Mouse (Mus musculus) cortical plate, adult 2 months (tissue): ENCODE data around the gene Tmem132c. TPM values are rescaled to one million over a fixed set of nuclear protein-coding genes. Genes with fewer than 3 reads are reported as not detected.
A peak's percentile ranks its signal among the peaks of the same experiment; 100 is the strongest.

Experiments
- H3K27ac ChIP-seq: fragments of 200-500 bp; 2 replicates; pipeline ENCODE4 v1.5.1; 2012; ENCODE audit warnings: low read length, control low read depth, inconsistent platforms; ENCODE audit not compliant: insufficient read depth
- H3K4me1 ChIP-seq: fragments of 200-500 bp; 2 replicates; pipeline ENCODE4 v1.6.1; 2011; ENCODE audit warnings: low read length; ENCODE audit not compliant: control insufficient read depth, insufficient read depth
- H3K4me3 ChIP-seq: fragments of 200-500 bp; 2 replicates; pipeline ENCODE4 v1.5.1; 2011; ENCODE audit warnings: mild to moderate bottlenecking, low read length, control low read depth; ENCODE audit not compliant: insufficient read depth
- CTCF ChIP-seq: fragments of 200-500 bp; IDR thresholded peaks from 2 replicates; pipeline ENCODE4 v1.5.1; 2011; ENCODE audit warnings: mild to moderate bottlenecking, control low read depth, low read length; ENCODE audit not compliant: insufficient read depth; ENCODE audit errors: extremely low read depth
- POLR2A ChIP-seq: fragments of 200-500 bp; IDR thresholded peaks from 2 replicates; pipeline ENCODE4 v1.6.1; 2011; ENCODE audit warnings: mild to moderate bottlenecking, low read length, control low read depth; ENCODE audit not compliant: insufficient read depth; ENCODE audit errors: extremely low read depth
- polyA plus RNA-seq: library from polyadenylated mRNA; depleted of rRNA; stranded (reverse); fragments of >200 nt; gene quantifications from 2 replicates; pipeline ENCODE4 v1.2.3, GENCODE M21; 2012

Gene Tmem132c
- polyA plus RNA-seq, 1 experiment = 1.9 TPM

- Histone ChIP-seq H3K27ac (no peak overlapping the region), H3K4me3 (peak overlapping the region; percentile 8), H3K4me1 (no peaks in the 10 kb centered on the region)
- TF ChIP-seq CTCF = no peak
- no peak for TF ChIP-seq POLR2A
Measured at GRCm38 (mm10) chr5:127241925-127242762, 536 bp downstream of the Tmem132c start.

- TF ChIP-seq POLR2A (no peak), CTCF (no peak)
- Histone ChIP-seq H3K27ac (no peak overlapping the region), H3K4me1 (no peaks in the 10 kb centered on the region), H3K4me3 (peak overlapping the region; percentile 8)
Measured at GRCm38 (mm10) chr5:127242763-127243160, 1.2 kb downstream of the Tmem132c start.

DNA sequence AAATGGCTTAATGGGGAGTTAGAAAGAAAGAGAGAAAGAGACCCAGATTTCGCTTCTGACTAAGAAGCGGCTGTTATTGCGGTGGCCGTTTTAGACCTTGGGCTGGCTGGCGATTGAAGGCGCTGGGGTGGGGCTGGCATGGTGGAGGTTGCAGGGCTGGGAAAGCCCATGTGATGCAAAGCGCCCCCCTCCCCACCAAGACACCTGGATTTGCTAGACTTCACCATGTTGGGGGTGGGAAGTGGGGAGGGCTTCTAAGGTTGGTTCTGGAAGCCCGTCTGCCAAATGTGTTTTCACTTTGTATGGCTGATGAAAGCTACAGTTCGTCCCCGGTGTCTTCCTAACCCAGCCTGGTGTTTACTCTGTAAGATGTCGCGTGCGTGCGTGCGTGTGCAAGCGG is 1.6 kb downstream of the Tmem132c start:
- no peak for TF ChIP-seq POLR2A
- TF ChIP-seq CTCF = no peak
- H3K27ac ChIP-seq = no peak overlapping the region
- H3K4me1 ChIP-seq = no peaks in the 10 kb centered on the region
- H3K4me3 ChIP-seq = peak overlapping the region; percentile 8

GRCm38 (mm10) chr5:127243611-127244010 is 2.0 kb downstream of the Tmem132c start:
- no peak for TF ChIP-seq POLR2A
- TF ChIP-seq CTCF = no peak
- H3K4me1 ChIP-seq = no peaks in the 10 kb centered on the region
- no peak overlapping the region for H3K27ac ChIP-seq
- peak overlapping the region; percentile 8; the same call in 1 of the 2 replicates for H3K4me3 ChIP-seq

DNA sequence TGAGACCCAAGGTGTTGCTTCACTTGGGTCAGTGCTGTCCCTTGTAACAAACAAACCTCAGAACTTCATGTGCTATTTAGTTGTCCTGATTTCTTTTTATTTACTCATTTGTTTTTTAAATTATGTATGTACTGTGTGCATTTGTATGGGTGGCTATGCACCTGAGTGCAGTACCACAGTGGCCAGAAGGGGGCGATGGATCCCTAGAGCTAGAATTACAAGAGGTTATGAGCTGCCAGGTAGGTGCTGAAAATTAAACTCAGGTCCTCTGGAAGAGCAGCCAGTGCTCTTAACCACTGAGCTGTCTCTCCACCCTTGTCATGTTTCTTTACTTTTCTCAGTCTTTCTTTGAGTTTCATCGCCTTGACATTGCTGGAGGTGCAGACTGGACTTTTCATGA is 11.7 kb downstream of the Tmem132c start:
- TF ChIP-seq CTCF (no peak), POLR2A (no peak)
- H3K27ac ChIP-seq = no peak overlapping the region

GRCm38 (mm10) chr5:127256947-127257610 is 15.5 kb downstream of the Tmem132c start:
- Histone ChIP-seq H3K4me1 (no peaks in the 10 kb centered on the region), H3K27ac (no peak overlapping the region), H3K4me3 (no peak overlapping the region)
- TF ChIP-seq CTCF = no peak
- no peak for TF ChIP-seq POLR2A

More for the DNA sequence above, 11.7 kb downstream of the Tmem132c start:
- H3K4me3 ChIP-seq = no peak overlapping the region
- H3K4me1 ChIP-seq = no peaks in the 10 kb centered on the region

GRCm38 (mm10) chr5:127262136-127262535 is 20.5 kb downstream of the Tmem132c start:
- TF ChIP-seq POLR2A (no peak), CTCF (no peak)
- no peak overlapping the region for H3K27ac ChIP-seq
- no peak overlapping the region for H3K4me3 ChIP-seq
- no peaks in the 10 kb centered on the region for H3K4me1 ChIP-seq

DNA sequence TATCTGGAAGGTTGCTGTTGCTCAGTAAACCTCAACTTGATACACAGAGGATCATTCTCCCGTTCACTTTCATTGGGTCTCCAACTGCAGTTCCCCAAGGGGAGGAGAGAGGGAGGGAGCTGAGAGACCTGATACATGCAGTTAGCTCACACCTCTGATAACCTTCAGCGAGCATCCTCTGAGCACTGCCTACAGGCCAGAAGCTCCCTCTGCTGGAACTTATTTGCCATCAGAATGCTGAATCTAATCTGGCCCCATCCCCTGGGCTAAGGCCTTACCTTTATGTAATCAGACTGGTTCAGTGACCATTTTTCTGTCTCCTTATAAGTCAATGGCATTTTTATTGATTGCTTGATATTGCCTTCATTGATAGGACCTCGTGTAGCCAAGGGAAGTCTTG is 29.5 kb downstream of the Tmem132c start:
- Histone ChIP-seq H3K4me3 (no peak overlapping the region), H3K27ac (no peak overlapping the region), H3K4me1 (no peaks in the 10 kb centered on the region)
- no peak for TF ChIP-seq POLR2A
- TF ChIP-seq CTCF = peak; percentile 25; the same call in 1 of the 2 replicates

DNA sequence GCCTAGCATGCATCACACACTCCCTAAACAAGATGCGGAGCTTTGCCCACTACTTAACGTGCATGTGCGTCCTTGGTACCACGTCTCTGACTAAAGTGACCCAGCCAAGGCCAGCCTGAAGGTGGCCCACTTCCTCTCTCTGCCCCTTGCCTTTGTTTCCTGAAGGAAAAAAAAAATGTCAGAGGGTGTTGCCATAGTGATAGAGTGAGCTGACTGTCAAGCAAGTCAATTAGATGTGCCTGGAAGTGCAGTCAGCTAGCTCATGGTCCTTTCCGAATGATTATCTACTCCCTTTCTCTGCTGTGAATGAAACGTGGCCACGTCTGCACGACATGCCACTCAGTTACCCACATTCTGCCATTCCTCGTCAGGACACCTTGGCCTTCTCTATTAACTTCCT is 37.9 kb downstream of the Tmem132c start:
- TF ChIP-seq CTCF = no peak
- no peak for TF ChIP-seq POLR2A
- H3K4me1 ChIP-seq = no peaks in the 10 kb centered on the region
- no peak overlapping the region for H3K4me3 ChIP-seq
- no peak overlapping the region for H3K27ac ChIP-seq
